Mouse (Mus musculus) ES-E14 (cell line): ENCODE data around the gene Chpf. TPM values are rescaled to one million over a fixed set of nuclear protein-coding genes. Genes with fewer than 3 reads are reported as not detected.

Source experiments
- DNase-seq: peaks from one replicate; pipeline ENCODE4 v3.0.0-alpha.2; 2013; ENCODE audit warnings: low read depth, low spot score
- H3K27ac ChIP-seq: 2 replicates; pipeline ENCODE4 v1.5.1; 2012; ENCODE audit warnings: low read depth, mild to moderate bottlenecking, low read length, moderate library complexity, mixed read lengths; ENCODE audit not compliant: poor library complexity, insufficient read depth, severe bottlenecking
- H3K36me3 ChIP-seq: 2 replicates; pipeline ENCODE4 v1.6.1; 2012; ENCODE audit warnings: mild to moderate bottlenecking, low read length, moderate library complexity, mixed read lengths; ENCODE audit not compliant: control insufficient read depth, poor library complexity, insufficient read depth, severe bottlenecking
- H3K4me1 ChIP-seq, 2 experiments: fragments of 150-350 bp in 1 of 2; sonication (generic) in 1 of 2; 2 replicates each; pipeline ENCODE4 v1.6.1; 2012; ENCODE audit warnings: low read length in 2 of 2, mild to moderate bottlenecking in 1 of 2, mixed read lengths in 1 of 2; ENCODE audit not compliant: control insufficient read depth in 2 of 2, insufficient read depth in 2 of 2, poor library complexity in 1 of 2
- H3K4me3 ChIP-seq, 2 experiments: fragments of 150-350 bp in 1 of 2; sonication (generic) in 1 of 2; 2 replicates each; pipeline ENCODE4 v1.5.1; 2012; ENCODE audit warnings: low read length in 2 of 2, low read depth in 1 of 2, mild to moderate bottlenecking in 1 of 2, mixed read lengths in 1 of 2; ENCODE audit not compliant: insufficient read depth in 1 of 2, poor library complexity in 1 of 2, severe bottlenecking in 1 of 2
- H3K9ac ChIP-seq: 2 replicates; pipeline ENCODE4 v1.6.1; 2012; ENCODE audit warnings: low read depth, mild to moderate bottlenecking, low read length, mixed read lengths; ENCODE audit not compliant: poor library complexity, insufficient read depth, severe bottlenecking
- H3K9me3 ChIP-seq: fragments of 150-350 bp; sonication (generic); 2 replicates; pipeline ENCODE4 v1.6.1; 2012; ENCODE audit warnings: low read depth, mild to moderate bottlenecking, low read length; ENCODE audit not compliant: control insufficient read depth, insufficient read depth
- CHD2 ChIP-seq: IDR thresholded peaks from 2 replicates; pipeline ENCODE4 v1.6.1; 2014; ENCODE audit warnings: mild to moderate bottlenecking, low read depth, low read length, inconsistent platforms
- HCFC1 ChIP-seq: IDR thresholded peaks from 2 replicates; pipeline ENCODE4 v1.6.1; 2012; ENCODE audit warnings: low read length, inconsistent platforms, borderline replicate concordance; ENCODE audit not compliant: insufficient read depth
- MAFK ChIP-seq: IDR thresholded peaks from 2 replicates; pipeline ENCODE4 v1.6.1; 2014; ENCODE audit warnings: mild to moderate bottlenecking, low read depth, low read length, inconsistent platforms; ENCODE audit not compliant: insufficient read depth
- ZC3H11A ChIP-seq: IDR thresholded peaks from 2 replicates; pipeline ENCODE4 v1.6.1; 2012; ENCODE audit warnings: low read depth, mild to moderate bottlenecking, inconsistent platforms, low read length, borderline replicate concordance
- ZNF384 ChIP-seq: IDR thresholded peaks from 2 replicates; pipeline ENCODE4 v1.6.1; 2012; ENCODE audit warnings: low read depth, low read length, inconsistent platforms
- in situ Hi-C, 2 experiments: fragments of 600-800 bp; cut with MboI; formaldehyde crosslinking; loops; one replicate each; pipeline ENCODE4 v1.15.1; 2025; ENCODE audit warnings: low sequenced_read_pairs in 2 of 2, inconsistent platforms in 1 of 2; ENCODE audit not compliant: unreplicated experiment in 2 of 2
- total RNA-seq: library from RNA; depleted of rRNA; stranded (reverse); fragments of 300-350 nt; gene quantifications from 2 replicates; pipeline ENCODE4 v1.2.3, GENCODE M21; 2012

Chpf gene
- total RNA-seq, 1 experiment, result 43.5 TPM

- Histone ChIP-seq H3K27ac (peak overlapping the region; percentile 72), H3K9me3 (no peaks in the 10 kb centered on the region), H3K36me3 (no peaks in the 10 kb centered on the region), H3K4me3 (no peak overlapping the region), H3K4me1 (peaks cover 0 to 8% of the 10 kb centered on the region in 2 experiments; a peak in 2 of 4 replicates), H3K9ac (peak overlapping the region; percentile 32; the same call in 1 of the 2 replicates)
- in situ Hi-C loops, result no loop called here
- no peak for DNase-seq
- no peak for TF ChIP-seq MAFK
- TF ChIP-seq ZNF384, result no peak
- TF ChIP-seq HCFC1, result no peak
- TF ChIP-seq ZC3H11A, result no peak
- no peak for TF ChIP-seq CHD2
These were observed 39.3 kb upstream of the Chpf start for GRCm38 (mm10) chr1:75518427-75518826.

- Histone ChIP-seq H3K27ac (peak overlapping the region; percentile 72), H3K36me3 (no peaks in the 10 kb centered on the region), H3K4me1 (peaks cover 4 to 11% of the 10 kb centered on the region in 2 experiments), H3K9me3 (no peaks in the 10 kb centered on the region), H3K9ac (peak overlapping the region; percentile 32; the same call in 1 of the 2 replicates), H3K4me3 (no peak overlapping the region)
- TF ChIP-seq HCFC1, result no peak
- no peak for TF ChIP-seq MAFK
- no peak for TF ChIP-seq ZNF384
- TF ChIP-seq CHD2, result no peak
- TF ChIP-seq ZC3H11A, result no peak
- DNase-seq, result no peak
- in situ Hi-C loops, result no loop called here
These were observed 38.9 kb upstream of the Chpf start for GRCm38 (mm10) chr1:75517984-75518383.

DNA sequence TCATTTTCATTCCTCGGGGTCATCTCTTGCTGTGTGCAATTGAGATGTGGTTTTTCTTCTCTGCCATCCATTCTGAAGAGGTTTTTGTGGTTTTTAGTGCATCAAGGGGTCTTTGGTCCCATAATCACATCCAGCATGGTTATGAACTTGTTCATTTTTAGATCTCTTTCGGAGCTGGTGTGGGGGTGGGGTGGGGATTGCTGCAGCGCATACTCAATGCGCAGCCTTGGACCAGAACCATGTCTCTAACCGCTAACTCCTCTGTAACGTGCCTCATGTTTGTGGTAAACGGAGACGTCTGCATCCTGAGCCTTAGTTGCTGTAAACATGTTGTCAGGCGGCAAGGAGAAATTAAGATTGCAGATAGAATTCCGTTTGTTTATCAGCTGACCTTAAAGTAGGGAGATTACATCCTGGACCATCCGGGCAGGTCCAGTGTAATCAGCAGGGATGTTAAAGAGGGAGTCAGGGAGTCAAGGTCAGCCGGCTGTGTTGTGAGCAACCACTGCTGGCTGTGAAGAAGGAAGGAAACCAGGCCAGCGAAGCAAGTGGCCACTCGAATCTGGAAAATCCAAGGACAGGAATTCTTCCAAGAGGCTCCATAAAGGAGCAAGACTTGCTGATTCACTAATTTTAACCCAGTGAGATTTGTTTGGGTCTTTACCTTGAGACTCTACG lies 37.7 kb upstream of the Chpf start:
- TF ChIP-seq ZC3H11A (no peak), HCFC1 (no peak), CHD2 (no peak), MAFK (no peak), ZNF384 (no peak)
- H3K9ac ChIP-seq, result no peak overlapping the region
- H3K9me3 ChIP-seq, result no peaks in the 10 kb centered on the region
- DNase-seq, result no peak
- no peaks in the 10 kb centered on the region for H3K36me3 ChIP-seq
- in situ Hi-C loops, result no loop called here
- peak overlapping the region in 1 of 2 experiments; percentile 6; a peak in 1 of 4 replicates for H3K4me3 ChIP-seq
- no peak overlapping the region for H3K27ac ChIP-seq
- peaks cover 10 to 18% of the 10 kb centered on the region in 2 experiments for H3K4me1 ChIP-seq

- H3K27ac ChIP-seq, result peak overlapping the region; percentile 34; the same call in 1 of the 2 replicates
- in situ Hi-C loops, result no loop called here
- no peak overlapping the region for H3K9ac ChIP-seq
- peaks cover 15 to 42% of the 10 kb centered on the region in 2 experiments for H3K4me1 ChIP-seq
- H3K36me3 ChIP-seq, result no peaks in the 10 kb centered on the region
- no peaks in the 10 kb centered on the region for H3K9me3 ChIP-seq
- TF ChIP-seq CHD2 (no peak), ZNF384 (no peak), MAFK (no peak), HCFC1 (no peak), ZC3H11A (no peak)
- no peak overlapping the region for H3K4me3 ChIP-seq
- no peak for DNase-seq
These were observed 33.4 kb upstream of the Chpf start for GRCm38 (mm10) chr1:75512550-75512949.
